Mouse (Mus musculus): Measurements from ENCODE around the gene Guk1.

DNA sequence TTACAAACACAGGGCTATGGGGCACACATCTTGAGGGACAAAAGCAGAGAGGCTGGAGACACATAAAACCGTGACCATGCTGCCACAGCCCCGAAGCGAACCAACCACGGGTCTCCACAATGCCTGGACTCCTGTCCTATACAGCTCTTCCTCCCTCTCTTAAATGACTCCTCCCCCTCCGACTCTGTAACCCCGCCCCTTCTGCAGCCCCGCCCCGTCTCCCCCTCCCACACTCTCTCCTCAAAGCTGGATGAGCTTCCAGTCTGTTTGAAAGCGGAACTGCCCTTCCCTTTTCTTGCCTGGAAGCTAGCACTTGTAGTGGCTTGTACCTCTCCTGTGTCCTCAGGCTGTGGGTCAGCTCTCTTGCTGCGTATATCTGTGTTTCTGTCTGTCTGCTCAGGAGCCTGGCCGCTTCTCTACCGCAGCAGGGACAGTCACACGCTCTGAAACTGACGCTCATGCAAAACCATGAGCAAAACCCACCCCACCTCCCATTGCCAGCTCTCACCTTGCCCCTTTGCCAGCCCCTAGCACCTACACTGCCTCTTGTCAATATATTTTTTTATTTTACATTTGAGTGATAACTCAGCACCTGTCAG is 50.1 kb downstream of the Guk1 start:
- TF ChIP-seq CTCF (IDR thresholded peaks at IDR 0.05; ENCODE audit: low read depth) (no peak), EP300 (IDR thresholded peaks at IDR 0.05; ENCODE audit: low read depth) (no peak)

Measured in liver, embryonic 14.5 days (tissue).